Mouse (Mus musculus): ENCODE results near the gene Ifne. TPM values are rescaled to one million over a fixed set of nuclear protein-coding genes. Genes with fewer than 3 reads are reported as not detected.

Ifne gene
- total and polyA plus RNA-seq, 3 experiments: not detected

DNA sequence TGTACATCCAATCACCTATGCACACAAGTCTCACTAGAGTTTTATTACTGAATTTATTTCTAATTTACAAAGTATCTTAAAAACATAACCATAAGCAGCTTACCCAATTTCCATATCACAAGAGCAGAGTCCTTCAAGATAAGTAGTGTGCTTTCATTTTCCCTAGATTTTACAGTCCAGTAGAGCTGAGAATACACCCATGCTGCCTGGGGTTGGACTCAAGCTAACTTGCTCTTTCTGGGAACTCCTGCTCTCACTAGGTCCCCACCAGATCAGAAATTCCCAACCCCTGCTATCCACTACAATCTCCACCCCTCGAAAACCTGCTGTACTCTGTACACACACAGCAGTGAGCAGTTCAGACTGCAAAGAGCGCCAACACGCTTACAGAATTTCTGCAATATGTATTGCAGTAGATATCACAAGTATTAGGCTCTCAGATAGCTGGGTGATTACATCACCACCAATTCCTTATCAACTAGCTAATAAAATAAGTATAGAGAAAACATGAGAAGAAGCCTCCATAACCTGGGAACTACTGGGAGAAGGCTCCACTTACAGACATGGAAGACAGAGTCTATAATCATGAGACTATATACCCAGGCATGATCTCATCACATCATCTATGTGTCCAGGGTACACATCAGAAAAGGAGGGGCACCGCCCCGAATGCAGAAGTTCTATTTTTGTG lies 37.9 kb upstream of the Ifne start:
- dilution Hi-C loops (cut with MboI; ENCODE audit: extremely low pct_ligation_motif_present, extremely low pct_unique_long_range_greater_than_20kb, low sequenced_read_pairs) (no loop called here), in situ Hi-C loops (cut with MboI; ENCODE audit: low pct_ligation_motif_present, low pct_unique_long_range_greater_than_20kb, low sequenced_read_pairs) (no loop called here)
- no peak overlapping the region for H3K4me2 ChIP-seq (ENCODE audit: insufficient read depth, low read depth, poor library complexity, severe bottlenecking)
- H3K4me1 ChIP-seq (ENCODE audit: control insufficient read depth in 1 of 2, insufficient read depth in 2 of 2): peaks cover 2 to 22% of the 10 kb centered on the region in 2 experiments; a peak in 2 of 4 replicates
- peaks cover 51 to 77% of the 10 kb centered on the region in 2 experiments for H3K36me3 ChIP-seq (replicated peaks in 1 of 2; ENCODE audit: control insufficient read depth in 1 of 2, insufficient read depth in 1 of 2, low read length in 1 of 2)
- no peak for DNase-seq (ENCODE audit: extremely low read depth)
- TF ChIP-seq NRF1 (IDR thresholded peaks at IDR 0.05; ENCODE audit: low read depth, low read length) (no peak), SIN3A (IDR thresholded peaks at IDR 0.05; ENCODE audit: low read length) (no peak), KAT2A (IDR thresholded peaks at IDR 0.05; ENCODE audit: insufficient replicate concordance, low read length) (no peak), ETS1 (conservative IDR thresholded peaks at IDR 0.05; ENCODE audit: low read depth, low read length) (no peak), UBTF (IDR thresholded peaks at IDR 0.05; ENCODE audit: low read depth, low read length) (no peak), EP300 (IDR thresholded peaks at IDR 0.05; ENCODE audit: low read length) (no peak), ZKSCAN1 (IDR thresholded peaks at IDR 0.05; ENCODE audit: borderline replicate concordance, low read depth, low read length) (no peak), USF2 (conservative IDR thresholded peaks at IDR 0.05; ENCODE audit: low read depth, low read length) (no peak), SMC3 (IDR thresholded peaks at IDR 0.05; ENCODE audit: low read depth, low read length) (no peak), ELF1 (IDR thresholded peaks at IDR 0.05; ENCODE audit: low read depth, low read length) (no peak), MAFK (IDR thresholded peaks at IDR 0.05; ENCODE audit: insufficient replicate concordance, low read length) (no peak), MXI1 (IDR thresholded peaks at IDR 0.05; ENCODE audit: low read depth, low read length) (no peak)
- H3K9ac ChIP-seq (ENCODE audit: insufficient read depth, low read depth): no peak overlapping the region
- peaks cover 71% of the 10 kb centered on the region for H3K79me2 ChIP-seq (replicated peaks; ENCODE audit: control insufficient read depth, extremely low read depth, insufficient read depth, poor library complexity, severe bottlenecking)
- H3K4me3 ChIP-seq (replicated peaks in 1 of 3; ENCODE audit: low read depth in 2 of 3, low read length in 2 of 3, poor library complexity in 1 of 3): no peak overlapping the region
- no peaks in the 10 kb centered on the region for H3K27me3 ChIP-seq (replicated peaks)
- H3K27ac ChIP-seq (ENCODE audit: insufficient read depth, low read depth): no peak overlapping the region
- H3K9me3 ChIP-seq (replicated peaks; ENCODE audit: low read length): no peaks in the 10 kb centered on the region

DNA sequence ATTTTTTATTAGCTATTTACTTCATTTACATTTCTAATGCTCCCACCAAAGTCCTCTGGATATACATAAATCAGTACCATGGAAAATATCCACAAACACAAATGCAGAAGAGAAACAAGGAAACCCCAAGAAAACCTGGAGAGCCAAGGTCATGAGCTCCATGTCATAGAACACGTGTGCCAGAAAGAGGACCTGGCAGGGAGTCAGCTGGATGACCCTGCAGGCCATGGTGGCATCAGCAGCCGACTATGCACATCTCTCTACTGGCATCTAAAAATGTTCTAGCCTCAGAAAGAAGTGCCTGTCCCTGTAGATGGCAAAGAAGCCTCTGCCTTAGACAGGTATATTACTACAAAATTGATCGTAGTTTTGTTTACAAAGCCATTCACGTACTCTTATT lies 36.3 kb upstream of the Ifne start:
- DNase-seq (ENCODE audit: extremely low read depth): no peak
- H3K4me2 ChIP-seq (ENCODE audit: insufficient read depth, low read depth, poor library complexity, severe bottlenecking): no peak overlapping the region
- in situ Hi-C loops (cut with MboI; ENCODE audit: low pct_ligation_motif_present, low pct_unique_long_range_greater_than_20kb, low sequenced_read_pairs) (no loop called here), dilution Hi-C loops (cut with MboI; ENCODE audit: extremely low pct_ligation_motif_present, extremely low pct_unique_long_range_greater_than_20kb, low sequenced_read_pairs) (no loop called here)
- no peaks in the 10 kb centered on the region for H3K27me3 ChIP-seq (replicated peaks)
- no peak overlapping the region for H3K9ac ChIP-seq (ENCODE audit: insufficient read depth, low read depth)
- H3K27ac ChIP-seq (ENCODE audit: insufficient read depth, low read depth): no peak overlapping the region
- H3K36me3 ChIP-seq (replicated peaks in 1 of 2; ENCODE audit: control insufficient read depth in 1 of 2, insufficient read depth in 1 of 2, low read length in 1 of 2): peaks cover 52 to 76% of the 10 kb centered on the region in 2 experiments
- no peaks in the 10 kb centered on the region for H3K9me3 ChIP-seq (replicated peaks; ENCODE audit: low read length)
- no peak for TF ChIP-seq MEF2A (IDR thresholded peaks at IDR 0.05; ENCODE audit: borderline replicate concordance, low read depth, low read length)
- TF ChIP-seq EP300 (IDR thresholded peaks at IDR 0.05; ENCODE audit: low read length): no peak
- no peak for TF ChIP-seq PAX5 (IDR thresholded peaks at IDR 0.05; ENCODE audit: low read length)
- H3K4me3 ChIP-seq (replicated peaks in 1 of 3; ENCODE audit: low read depth in 2 of 3, low read length in 2 of 3, poor library complexity in 1 of 3): no peak overlapping the region
- H3K79me2 ChIP-seq (replicated peaks; ENCODE audit: control insufficient read depth, extremely low read depth, insufficient read depth, poor library complexity, severe bottlenecking): peaks cover 61% of the 10 kb centered on the region
- peaks cover 2 to 22% of the 10 kb centered on the region in 2 experiments; a peak in 2 of 4 replicates for H3K4me1 ChIP-seq (ENCODE audit: control insufficient read depth in 1 of 2, insufficient read depth in 2 of 2)
